Mouse (Mus musculus): ENCODE measurements at regions not wholly inside any gene's neighbourhood (a gene's known extent, or its start where the extent isn't known, plus 50 kb on each side); places are given as distances from the start of the nearest gene placed in this dataset.

- Histone ChIP-seq H3K9ac (replicated peaks; ENCODE audit: low read depth, low read length) (no peak overlapping the region), H3K9me3 (replicated peaks; ENCODE audit: control insufficient read depth, low read length) (no peaks in the 10 kb centered on the region), H3K4me2 (ENCODE audit: low read depth, low read length) (no peak overlapping the region), H3K27me3 (ENCODE audit: control insufficient read depth, insufficient read depth, low read length) (no peaks in the 10 kb centered on the region), H3K4me1 (ENCODE audit: control insufficient read depth, insufficient read depth) (peaks cover 2% of the 10 kb centered on the region), H3K36me3 (replicated peaks; ENCODE audit: control insufficient read depth, insufficient read depth, low read length) (no peaks in the 10 kb centered on the region), H3K27ac (ENCODE audit: low read depth) (no peak overlapping the region), H3K4me3 (ENCODE audit: low read depth, low read length) (no peak overlapping the region)
- TF ChIP-seq EP300 (IDR thresholded peaks at IDR 0.05; ENCODE audit: low read depth) (no peak), CTCF (IDR thresholded peaks at IDR 0.05; ENCODE audit: low read depth) (no peak)
- ATAC-seq (ENCODE audit: insufficient read depth, low read depth), result no peak
- 42% methylated on average over 7 of the region's 7 CpGs for WGBS
- no peak for DNase-seq (ENCODE audit: low spot score)
Measured at GRCm38 (mm10) chr13:43913476-43913875, 128.9 kb downstream of the Cd83 start.

GRCm38 (mm10) chr13:43919781-43920420 lies 135.3 kb downstream of the Cd83 start:
- WGBS, result 79% methylated on average over 5 of the region's 5 CpGs
- TF ChIP-seq EP300 (IDR thresholded peaks at IDR 0.05; ENCODE audit: low read depth), result no peak
- no peak for TF ChIP-seq CTCF (IDR thresholded peaks at IDR 0.05; ENCODE audit: low read depth)

GRCm38 (mm10) chr13:43930081-43930981 lies 145.8 kb downstream of the Cd83 start:
- peaks cover 6% of the 10 kb centered on the region; the same call in 1 of the 2 replicates for H3K4me1 ChIP-seq (ENCODE audit: control insufficient read depth, insufficient read depth)
- H3K27ac ChIP-seq (ENCODE audit: low read depth), result no peak overlapping the region
- H3K4me3 ChIP-seq (ENCODE audit: low read depth, low read length), result no peak overlapping the region
- no peak overlapping the region for H3K4me2 ChIP-seq (ENCODE audit: low read depth, low read length)
- ATAC-seq (ENCODE audit: insufficient read depth, low read depth), result no peak
- WGBS, result 87% methylated on average over 19 of the region's 19 CpGs
- no peaks in the 10 kb centered on the region for H3K9me3 ChIP-seq (replicated peaks; ENCODE audit: control insufficient read depth, low read length)
- TF ChIP-seq EP300 (IDR thresholded peaks at IDR 0.05; ENCODE audit: low read depth), result no peak
- TF ChIP-seq CTCF (IDR thresholded peaks at IDR 0.05; ENCODE audit: low read depth), result no peak
- no peak for DNase-seq (ENCODE audit: low spot score)
- no peaks in the 10 kb centered on the region for H3K27me3 ChIP-seq (ENCODE audit: control insufficient read depth, insufficient read depth, low read length)
- H3K9ac ChIP-seq (replicated peaks; ENCODE audit: low read depth, low read length), result no peak overlapping the region
- H3K36me3 ChIP-seq (replicated peaks; ENCODE audit: control insufficient read depth, insufficient read depth, low read length), result no peaks in the 10 kb centered on the region

More at GRCm38 (mm10) chr13:43919781-43920420, 135.3 kb downstream of the Cd83 start:
- Histone ChIP-seq H3K4me2 (ENCODE audit: low read depth, low read length) (no peak overlapping the region), H3K27me3 (ENCODE audit: control insufficient read depth, insufficient read depth, low read length) (no peaks in the 10 kb centered on the region), H3K27ac (ENCODE audit: low read depth) (no peak overlapping the region), H3K9me3 (replicated peaks; ENCODE audit: control insufficient read depth, low read length) (no peaks in the 10 kb centered on the region), H3K4me1 (ENCODE audit: control insufficient read depth, insufficient read depth) (no peaks in the 10 kb centered on the region), H3K9ac (replicated peaks; ENCODE audit: low read depth, low read length) (no peak overlapping the region), H3K36me3 (replicated peaks; ENCODE audit: control insufficient read depth, insufficient read depth, low read length) (no peaks in the 10 kb centered on the region), H3K4me3 (ENCODE audit: low read depth, low read length) (no peak overlapping the region)
- DNase-seq (ENCODE audit: low spot score) (no peak), ATAC-seq (ENCODE audit: insufficient read depth, low read depth) (no peak)

GRCm38 (mm10) chr13:43932946-43933345 lies 148.4 kb downstream of the Cd83 start:
- H3K4me3 ChIP-seq (ENCODE audit: low read depth, low read length), result no peak overlapping the region
- WGBS, result 67% methylated on average over 7 of the region's 7 CpGs
- TF ChIP-seq CTCF (IDR thresholded peaks at IDR 0.05; ENCODE audit: low read depth), result no peak
- TF ChIP-seq EP300 (IDR thresholded peaks at IDR 0.05; ENCODE audit: low read depth), result no peak
- H3K4me2 ChIP-seq (ENCODE audit: low read depth, low read length), result no peak overlapping the region
- H3K36me3 ChIP-seq (replicated peaks; ENCODE audit: control insufficient read depth, insufficient read depth, low read length), result no peaks in the 10 kb centered on the region
- H3K9ac ChIP-seq (replicated peaks; ENCODE audit: low read depth, low read length), result no peak overlapping the region
- no peak for DNase-seq (ENCODE audit: low spot score)
- H3K27me3 ChIP-seq (ENCODE audit: control insufficient read depth, insufficient read depth, low read length), result no peaks in the 10 kb centered on the region
- no peak overlapping the region for H3K27ac ChIP-seq (ENCODE audit: low read depth)
- no peak for ATAC-seq (ENCODE audit: insufficient read depth, low read depth)
- H3K4me1 ChIP-seq (ENCODE audit: control insufficient read depth, insufficient read depth), result no peaks in the 10 kb centered on the region
- H3K9me3 ChIP-seq (replicated peaks; ENCODE audit: control insufficient read depth, low read length), result no peaks in the 10 kb centered on the region

- H3K4me1 ChIP-seq (ENCODE audit: control insufficient read depth, insufficient read depth), result no peaks in the 10 kb centered on the region
- no peaks in the 10 kb centered on the region for H3K36me3 ChIP-seq (replicated peaks; ENCODE audit: control insufficient read depth, insufficient read depth, low read length)
- ATAC-seq (ENCODE audit: insufficient read depth, low read depth) (no peak), DNase-seq (ENCODE audit: low spot score) (peak; percentile 41)
- H3K9me3 ChIP-seq (replicated peaks; ENCODE audit: control insufficient read depth, low read length), result no peaks in the 10 kb centered on the region
- no peak overlapping the region for H3K4me3 ChIP-seq (ENCODE audit: low read depth, low read length)
- H3K27ac ChIP-seq (ENCODE audit: low read depth), result no peak overlapping the region
- no peak overlapping the region for H3K4me2 ChIP-seq (ENCODE audit: low read depth, low read length)
- no peak for TF ChIP-seq CTCF (IDR thresholded peaks at IDR 0.05; ENCODE audit: low read depth)
- TF ChIP-seq EP300 (IDR thresholded peaks at IDR 0.05; ENCODE audit: low read depth), result no peak
- no peak overlapping the region for H3K9ac ChIP-seq (replicated peaks; ENCODE audit: low read depth, low read length)
- 68% methylated on average over 6 of the region's 6 CpGs for WGBS
- H3K27me3 ChIP-seq (ENCODE audit: control insufficient read depth, insufficient read depth, low read length), result no peaks in the 10 kb centered on the region
Measured at GRCm38 (mm10) chr13:43935284-43935683, 150.7 kb downstream of the Cd83 start.

All from heart, postnatal 0 days (tissue).